Mouse (Mus musculus) cerebellum, adult 11-12 months (tissue): ENCODE data around the gene Odf3l1.

Source experiments
- DNase-seq: peaks from one replicate; pipeline ENCODE4 v3.0.0; 2022

The Odf3l1 gene

DNA sequence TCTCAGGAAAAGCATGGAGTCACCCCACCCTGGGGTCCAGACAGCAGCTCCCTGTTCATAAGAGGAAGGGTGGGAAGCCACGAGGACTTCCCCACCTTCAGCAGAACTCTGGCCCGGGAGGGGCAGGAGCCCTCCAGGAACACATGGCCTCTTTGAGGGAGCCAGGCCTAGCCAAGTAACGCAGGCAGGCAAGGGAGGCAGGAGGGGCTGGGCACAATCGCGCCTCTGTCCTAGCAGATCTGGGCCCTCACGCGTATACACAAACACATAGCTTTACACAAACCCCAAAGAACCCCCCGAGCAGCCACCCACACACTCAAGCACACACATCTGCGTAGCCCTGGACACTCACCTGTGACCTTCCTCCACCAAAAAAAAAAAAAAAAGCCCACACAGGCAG lies 16.3 kb upstream of the Odf3l1 start:
- no peak for DNase-seq

DNA sequence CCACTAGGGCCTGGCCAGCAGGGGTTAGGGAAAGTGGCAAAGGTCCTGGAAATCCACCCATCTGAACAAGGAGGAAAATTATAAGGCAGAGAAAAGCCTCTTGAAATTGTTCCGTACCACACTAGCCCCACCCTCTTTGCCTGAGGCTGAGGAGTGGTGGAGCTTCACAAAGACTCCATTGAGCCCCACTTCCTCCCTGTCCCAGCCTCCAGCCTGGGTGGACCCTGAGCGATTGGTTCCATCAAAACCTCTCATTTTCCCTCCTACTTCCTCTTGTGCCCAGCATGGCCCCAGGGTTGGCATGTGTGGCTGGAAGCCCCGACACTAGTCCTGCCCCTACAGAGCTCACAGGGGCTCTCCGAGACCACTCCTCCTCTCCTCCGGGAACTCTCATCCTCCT lies 12.8 kb upstream of the Odf3l1 start:
- DNase-seq: no peak

DNA sequence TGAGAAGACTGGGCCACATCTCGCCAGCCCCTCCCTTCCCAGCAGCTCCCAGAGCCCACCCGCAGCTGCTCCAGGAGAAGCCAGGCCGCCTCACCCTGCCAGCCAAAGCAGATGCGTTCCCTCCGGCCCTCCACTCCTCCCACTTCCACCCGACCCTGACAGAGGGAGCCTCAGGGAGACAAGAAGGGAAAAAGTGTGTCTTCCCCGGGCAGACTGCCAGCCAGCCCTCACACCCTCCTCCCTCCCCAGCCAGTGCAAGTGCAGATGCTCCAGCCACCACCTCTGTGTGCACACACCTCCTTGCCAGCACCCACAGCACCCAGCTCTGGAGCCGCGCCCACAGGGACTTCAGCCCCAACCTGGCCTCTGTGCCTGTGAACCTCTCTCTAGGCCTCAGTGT lies 12.3 kb upstream of the Odf3l1 start:
- DNase-seq: no peak

DNA sequence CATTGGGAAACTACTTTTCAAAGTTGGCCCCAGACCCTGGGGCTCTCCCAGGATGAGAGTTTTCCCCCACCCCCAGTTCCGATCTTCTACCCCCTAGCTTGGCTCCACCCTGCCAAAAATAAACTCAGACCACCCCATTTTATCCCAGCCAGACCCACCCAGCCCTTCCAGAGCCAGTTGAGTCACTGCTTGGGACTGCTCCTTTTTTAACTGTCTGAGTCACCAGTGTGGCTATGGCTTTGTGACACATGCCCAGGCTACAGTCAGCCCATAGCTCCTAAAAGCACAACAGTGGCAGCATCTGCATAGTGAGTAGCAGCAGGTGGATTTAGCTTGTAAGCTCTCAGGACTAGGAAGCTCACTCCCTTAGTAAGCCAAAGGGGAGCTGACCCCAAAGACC lies 8.6 kb upstream of the Odf3l1 start:
- DNase-seq: no peak

DNA sequence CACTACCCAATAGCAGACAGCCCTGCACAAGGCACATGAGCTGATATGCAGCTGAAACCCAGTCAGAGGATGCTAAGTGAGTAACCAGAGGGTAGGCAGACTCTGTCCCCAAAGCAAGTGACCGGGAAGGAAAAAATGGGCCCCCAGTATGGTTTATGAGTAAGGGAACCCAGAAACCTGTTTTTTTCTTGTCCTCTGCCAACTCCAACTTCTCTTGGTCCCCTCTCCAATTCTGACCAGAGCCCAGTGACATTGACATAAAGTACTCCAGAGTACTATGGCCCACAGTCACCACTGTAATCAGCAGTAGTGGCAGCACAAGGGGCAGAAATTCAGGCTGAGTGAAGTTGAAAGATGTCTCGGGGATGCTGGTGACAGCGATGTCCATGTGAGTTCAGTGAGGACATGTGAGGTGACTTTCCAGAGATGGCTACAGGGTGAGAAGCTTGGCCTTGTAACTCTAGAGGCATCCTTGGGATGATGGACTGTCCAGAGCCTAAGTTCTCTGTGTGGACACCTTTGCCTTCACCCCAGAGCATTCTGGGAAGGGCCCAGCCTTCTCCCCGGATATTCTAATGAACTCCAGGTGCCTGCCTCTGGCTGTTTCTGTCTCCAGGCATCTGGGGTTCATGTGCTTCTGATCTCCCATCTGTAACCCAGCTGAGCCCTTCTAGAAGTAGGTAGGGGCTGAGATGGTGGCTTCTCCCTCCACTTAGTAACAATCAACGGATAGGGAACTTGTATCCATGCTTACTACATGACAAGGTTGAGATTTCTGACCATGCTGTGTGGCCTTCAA lies 7.8 kb upstream of the Odf3l1 start:
- no peak for DNase-seq

DNA sequence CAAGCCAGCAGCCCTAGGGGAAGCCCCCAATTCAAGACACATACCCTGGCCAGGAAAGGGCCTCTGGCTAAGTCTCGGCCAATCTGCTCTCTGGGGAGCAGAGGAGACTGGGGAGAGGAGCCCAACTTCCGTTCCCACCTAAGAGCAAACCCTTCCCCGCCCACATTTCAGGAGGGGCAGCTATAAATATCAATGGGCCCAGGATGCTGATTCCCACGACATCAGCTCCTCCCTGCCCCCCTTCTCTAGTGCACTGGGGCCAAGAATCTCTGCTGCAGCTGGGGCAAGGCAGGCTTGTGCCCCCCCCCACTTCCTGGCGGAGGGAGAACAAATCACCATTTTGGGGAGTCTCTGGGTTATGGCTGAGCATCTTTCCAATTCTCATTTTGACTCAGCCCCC lies 6.7 kb upstream of the Odf3l1 start:
- no peak for DNase-seq

DNA sequence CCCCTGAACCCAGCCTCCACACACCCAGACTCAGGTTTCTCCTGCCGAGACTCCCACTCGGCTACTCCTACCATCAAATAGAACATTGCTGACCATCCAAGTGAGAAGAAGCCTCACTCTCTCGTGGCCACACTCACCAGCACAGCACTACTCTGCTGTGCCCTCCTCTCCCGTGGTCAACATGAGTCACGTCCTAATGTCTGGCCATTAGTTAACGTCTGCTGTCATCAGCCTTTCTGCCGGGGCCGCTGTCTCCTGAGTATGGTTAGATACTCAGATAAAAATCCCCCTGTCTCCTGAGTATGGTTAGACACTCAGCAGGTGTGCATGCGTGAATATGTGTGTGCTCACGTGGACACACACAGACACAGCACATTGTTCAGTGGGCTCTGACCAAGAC lies 6.3 kb upstream of the Odf3l1 start:
- no peak for DNase-seq

DNA sequence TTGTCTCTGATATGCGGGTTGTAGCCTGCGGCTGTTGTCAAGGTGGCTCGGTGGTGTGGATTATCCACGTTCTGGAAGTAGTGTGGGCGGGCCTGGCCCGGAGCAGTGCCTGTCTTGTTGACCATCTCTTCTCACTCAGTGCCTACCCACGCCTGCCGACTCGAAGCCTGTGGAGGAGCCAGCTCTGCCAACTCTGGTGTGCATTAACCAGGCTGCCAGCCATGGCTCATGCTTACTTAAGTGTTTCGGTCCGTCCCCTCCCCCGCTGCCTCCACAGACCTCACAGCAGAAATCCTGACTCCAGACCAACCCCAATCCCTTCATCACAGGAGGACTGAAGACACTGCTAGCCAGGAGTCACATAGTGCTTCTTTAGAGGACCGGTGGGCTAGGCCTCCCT lies 5.1 kb upstream of the Odf3l1 start:
- no peak for DNase-seq

DNA sequence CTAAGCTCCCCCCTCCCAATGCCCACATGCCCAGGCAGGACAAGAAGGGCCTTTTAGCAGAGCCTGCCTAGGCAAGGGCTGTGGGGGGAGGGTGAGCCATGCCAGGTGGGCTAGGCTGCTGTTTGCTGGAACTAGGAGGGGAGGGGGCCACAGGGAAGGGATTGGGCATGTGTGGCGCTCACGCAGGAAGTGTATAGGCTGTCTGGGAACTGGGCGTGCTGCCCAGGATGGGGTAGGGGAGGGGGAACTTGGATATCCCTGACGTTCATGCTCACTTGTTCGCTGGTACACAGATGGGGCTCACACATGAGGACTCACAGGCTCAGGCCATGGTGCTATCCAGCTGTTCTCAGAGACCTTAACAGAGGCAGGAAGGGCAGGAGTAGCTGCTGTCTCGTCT lies 3.8 kb upstream of the Odf3l1 start:
- DNase-seq: no peak

DNA sequence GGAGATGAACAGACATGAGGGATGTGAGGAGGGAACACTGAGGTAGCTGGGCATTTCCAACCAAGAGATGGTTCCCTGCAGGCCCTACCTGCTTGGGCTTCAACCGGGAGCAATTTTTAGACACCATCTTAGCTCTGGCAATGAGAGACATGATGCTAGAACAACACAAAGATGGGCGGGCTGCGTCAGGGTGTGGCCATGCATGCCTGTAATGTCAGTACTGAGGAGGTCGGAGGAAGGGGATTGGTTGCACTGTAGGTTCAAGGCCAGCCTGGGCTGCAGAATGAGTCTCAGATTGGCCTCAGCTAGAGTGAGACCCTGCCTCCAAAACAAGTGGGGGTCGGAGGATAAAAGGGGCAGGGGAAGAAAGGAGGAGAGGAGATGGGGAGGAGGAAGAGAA lies 2.0 kb upstream of the Odf3l1 start:
- no peak for DNase-seq

DNA sequence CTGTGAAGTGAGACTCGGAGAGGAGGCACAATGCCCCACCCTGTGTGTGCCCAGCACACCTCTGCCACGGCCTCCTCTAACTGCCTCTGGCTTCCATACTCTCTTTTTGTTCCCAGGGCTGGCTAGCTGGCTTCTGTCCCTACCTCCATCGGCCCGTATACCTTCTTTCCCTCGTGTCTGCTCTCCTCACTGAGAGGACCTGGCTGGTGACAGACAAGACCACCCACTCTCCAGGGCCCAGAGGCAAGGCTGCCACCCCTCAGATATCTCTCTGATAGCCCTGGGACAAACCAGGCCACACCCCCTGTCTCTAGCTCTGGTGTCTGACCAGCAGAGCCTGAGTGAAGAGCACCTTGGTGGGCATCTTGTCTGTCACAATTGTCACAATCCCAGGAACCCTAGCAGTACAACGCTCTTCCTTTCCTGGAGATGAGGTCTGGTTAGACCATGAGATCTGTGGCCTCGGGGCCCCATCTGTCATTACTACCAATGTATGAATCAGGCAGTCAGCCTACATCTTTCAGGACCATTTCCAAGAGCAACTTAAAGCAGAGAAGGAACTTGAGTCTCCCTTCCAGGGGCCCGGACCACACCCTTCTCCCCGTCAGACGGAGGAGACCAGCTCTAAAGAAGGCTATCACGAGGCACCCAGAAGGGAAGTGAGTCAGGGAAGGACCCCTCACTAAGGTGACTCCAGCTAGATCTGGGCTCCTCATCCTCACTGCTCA lies 1.4 kb upstream of the Odf3l1 start:
- no peak for DNase-seq

DNA sequence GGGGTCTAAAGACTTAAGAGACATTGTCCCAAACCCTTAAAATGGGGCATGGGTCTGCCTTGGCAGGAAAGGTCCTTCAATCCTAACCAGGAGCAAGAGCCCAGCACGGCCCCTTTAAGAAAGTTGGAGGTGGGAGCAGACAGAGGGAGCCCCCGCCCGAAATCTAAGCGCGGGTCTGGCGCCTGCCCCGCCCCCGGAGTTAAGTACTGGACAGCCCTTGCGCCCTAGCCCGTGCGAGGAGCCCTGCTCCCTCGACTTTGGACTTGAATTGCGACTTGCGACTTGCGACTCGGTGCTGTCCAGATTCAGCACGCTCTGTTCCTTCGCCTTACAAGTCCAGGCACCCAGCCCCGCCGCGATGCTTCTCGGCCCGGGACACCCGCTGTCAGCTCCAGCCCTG lies 353 bp upstream of the Odf3l1 start, which contains the start of gene Cspg4:
Cspg4 (plus strand) TSS at position 202 of the 400 bp plus-strand sequence.
- no peak for DNase-seq

DNA sequence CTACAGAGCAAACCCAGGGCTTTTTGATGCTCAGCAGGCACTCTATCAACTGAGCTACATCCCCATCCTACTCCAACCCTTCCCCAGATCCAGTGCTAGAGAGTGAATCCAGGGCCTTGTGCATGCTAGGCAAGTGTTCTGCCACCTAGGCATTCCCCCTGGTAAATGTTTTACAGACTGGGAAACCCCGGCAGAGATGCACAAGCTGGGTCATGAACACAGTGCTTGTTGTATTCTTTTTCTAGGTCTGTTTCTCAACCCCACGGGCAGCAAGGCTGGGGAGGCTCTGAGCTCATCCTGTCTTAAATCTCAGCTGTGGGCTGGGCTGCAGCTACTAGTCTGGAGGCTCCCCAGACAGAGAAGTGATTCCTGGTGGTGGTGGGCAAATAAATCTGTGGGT lies 1.6 kb downstream of the Odf3l1 start:
- DNase-seq: no peak

DNA sequence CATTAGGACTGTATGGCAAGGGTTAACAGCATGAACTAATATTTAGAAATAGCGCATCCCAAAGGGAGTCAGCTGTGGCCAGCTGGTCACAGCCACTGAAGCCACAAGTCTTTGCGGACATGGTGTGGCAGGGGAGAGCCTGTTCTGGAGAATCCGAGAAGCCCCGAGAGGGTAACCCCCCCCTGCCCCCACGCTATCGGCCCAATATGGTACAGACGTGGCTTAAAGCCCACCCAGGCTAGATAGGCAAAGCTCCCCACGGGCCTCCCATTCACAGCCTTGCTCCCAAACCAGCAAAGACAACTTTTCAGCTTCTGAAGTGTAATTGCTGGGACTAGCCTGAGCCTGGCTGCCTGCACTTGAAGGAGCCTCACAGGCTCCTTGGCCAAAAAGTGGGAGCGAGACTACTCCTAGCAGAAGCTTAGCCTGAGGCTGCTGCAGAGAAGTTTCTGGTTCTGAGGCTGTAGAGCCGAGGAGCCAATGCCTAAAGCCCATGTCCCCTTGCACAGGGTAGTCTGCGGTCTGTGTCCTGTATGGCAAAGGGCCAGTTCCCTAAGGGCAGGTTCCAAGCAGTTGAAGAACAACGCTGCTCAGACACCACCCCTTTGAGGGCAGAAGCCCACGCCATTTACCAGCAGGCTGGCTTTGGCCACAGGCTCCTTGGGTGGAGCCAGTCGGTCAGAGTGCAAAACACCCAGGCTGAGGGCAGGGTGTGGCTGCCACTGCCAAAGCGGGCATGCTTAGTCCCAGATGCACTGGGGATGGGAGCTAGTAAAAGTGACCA lies 3.8 kb downstream of the Odf3l1 start:
- no peak for DNase-seq

DNA sequence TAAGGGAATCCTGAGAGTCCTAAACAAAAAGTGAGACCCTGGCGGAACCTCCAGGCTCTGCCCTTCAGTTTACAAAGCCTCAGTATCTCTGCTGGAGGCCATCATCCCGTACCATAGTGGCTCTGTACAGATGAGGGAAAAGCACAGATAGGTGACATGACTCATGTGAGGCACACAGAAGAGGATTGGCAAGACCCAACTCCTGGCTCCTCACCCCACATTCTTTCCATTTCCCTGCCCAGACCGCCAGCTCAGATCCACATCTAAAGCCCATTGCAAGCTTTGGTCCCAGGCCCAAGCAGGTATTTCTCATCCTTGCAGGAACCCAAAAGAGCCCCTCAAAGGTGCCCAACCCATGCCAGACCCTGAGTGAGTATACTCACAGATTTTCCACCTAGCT lies 4.4 kb downstream of the Odf3l1 start:
- DNase-seq: no peak

DNA sequence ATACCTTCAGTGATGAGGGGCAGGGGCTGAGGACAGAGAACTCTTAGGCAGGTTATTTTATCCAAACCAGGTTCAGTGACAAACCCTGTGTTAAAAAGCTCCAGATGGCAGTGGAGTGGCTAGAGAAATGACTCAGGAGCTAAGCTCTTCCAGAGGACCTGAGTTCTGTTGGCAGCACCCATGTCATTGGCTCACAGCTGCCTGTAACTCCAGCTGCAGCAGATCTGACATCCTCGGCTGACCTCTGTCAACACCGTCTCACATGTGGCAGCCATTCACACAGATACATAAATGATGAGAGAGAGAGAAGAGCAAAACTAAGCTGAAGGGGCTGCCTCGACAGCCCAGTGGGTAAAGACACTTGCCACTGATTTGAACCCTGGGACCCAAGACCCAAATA lies 7.0 kb downstream of the Odf3l1 start:
- DNase-seq: no peak

DNA sequence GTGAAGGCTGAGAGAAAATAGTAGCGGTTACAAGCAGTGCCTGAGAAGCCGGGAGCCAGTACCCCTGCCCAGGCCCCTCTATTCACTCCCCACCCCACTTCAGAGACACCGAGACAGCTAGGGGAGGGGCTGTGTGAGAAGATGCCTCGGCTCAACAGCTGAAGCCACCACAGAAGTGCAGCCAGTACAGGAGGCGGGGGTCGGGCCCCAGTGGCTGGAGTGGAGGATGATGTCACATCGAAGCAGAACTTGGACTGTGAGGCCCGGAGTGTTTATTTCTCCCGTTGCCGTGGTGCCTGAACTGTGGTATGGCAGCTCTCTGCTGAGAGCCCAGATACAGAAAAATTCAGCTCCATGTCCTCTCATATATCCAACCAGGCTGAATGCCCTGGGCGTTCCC lies 12.7 kb downstream of the Odf3l1 start:
- no peak for DNase-seq

DNA sequence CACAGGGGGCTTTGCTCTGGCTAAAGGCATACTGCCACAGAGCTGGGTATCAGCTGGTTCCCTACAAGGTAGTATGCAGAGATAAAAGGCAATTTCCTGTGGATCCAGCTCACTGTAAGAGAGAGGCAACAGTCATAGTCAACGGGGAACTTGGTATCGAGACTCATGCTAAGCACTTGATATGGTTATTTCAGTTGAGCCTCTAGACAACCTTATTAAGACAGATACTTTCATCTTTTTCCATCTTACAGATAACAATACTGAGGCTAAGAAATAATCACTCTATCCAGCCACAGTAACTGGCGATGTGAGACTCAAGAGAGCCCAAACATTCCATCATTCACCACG lies 13.6 kb downstream of the Odf3l1 start:
- DNase-seq: no peak

DNA sequence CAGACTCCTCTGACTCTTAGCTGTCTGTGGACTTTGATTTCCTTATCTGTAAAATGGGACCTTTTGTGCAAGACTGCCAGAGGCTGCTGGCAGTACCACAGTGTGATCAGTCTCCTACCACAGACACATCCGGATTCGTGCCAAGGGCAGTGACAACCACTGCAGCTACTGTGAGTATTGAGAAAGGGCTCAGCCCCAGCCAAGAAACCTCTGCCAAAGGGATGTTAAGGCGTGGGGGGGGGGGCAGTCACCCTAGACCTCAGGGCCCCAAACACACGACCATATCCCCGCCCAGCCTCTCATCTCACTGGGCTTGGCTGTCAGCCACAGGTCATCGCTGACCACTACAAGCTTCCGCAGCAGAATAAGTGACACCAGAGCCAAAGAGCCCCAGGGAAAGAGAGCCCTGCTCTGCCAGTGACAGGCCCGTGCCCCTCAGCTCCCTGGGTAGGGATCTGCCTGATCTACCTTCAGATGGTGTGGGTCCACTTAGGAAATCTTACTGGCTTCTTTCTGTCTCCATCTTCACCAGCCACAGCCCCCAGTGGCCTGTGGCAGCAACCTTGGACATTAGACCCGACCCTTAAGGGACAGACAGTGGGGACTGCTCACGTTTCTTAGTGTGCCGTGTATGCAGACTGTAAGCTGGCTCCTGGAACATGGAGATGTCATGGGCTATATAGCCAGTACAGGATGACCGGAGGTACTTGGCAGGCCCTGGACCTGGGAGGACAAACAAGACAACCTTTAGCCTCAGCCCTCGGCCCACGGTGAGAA lies 14.2 kb downstream of the Odf3l1 start:
- DNase-seq: no peak

DNA sequence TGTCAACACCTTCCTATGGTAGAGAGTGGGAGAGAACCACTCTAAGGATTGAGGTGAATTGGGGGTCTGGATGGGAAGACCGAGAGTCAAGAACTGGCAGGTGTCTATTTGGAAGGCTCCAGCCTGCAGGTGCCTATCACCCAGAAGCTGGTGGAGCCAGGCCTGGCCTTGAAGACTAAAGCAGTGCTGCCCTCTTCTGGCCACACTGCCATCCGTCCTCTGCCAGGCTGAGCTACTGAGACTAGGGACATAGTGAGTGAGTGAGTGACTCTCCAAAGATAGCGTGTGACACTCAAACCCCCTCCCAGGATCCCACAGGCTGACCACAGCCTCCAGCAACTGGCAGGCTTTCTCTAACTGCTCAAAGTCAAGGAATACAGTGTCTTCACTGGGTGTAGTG lies 17.0 kb downstream of the Odf3l1 start:
- DNase-seq: peak; percentile 52

DNA sequence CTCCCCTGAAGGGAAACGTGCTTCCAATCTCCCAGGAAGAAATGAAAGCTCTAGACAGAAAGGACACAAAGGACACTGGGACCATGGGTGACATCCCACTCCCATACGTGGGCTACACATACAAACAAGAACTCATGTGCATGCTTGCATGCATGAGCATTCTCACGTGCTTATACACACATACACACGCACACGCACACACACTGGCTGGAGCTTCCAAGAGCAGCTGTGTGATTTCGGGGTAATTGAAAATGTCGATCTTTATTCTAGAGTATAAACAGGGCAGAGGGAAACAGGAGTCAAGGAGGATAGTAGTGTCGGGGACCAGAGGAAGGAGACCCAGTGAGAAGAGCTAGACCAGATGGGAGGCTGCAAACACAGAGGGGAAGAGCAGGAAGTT lies 19.8 kb downstream of the Odf3l1 start:
- no peak for DNase-seq

DNA sequence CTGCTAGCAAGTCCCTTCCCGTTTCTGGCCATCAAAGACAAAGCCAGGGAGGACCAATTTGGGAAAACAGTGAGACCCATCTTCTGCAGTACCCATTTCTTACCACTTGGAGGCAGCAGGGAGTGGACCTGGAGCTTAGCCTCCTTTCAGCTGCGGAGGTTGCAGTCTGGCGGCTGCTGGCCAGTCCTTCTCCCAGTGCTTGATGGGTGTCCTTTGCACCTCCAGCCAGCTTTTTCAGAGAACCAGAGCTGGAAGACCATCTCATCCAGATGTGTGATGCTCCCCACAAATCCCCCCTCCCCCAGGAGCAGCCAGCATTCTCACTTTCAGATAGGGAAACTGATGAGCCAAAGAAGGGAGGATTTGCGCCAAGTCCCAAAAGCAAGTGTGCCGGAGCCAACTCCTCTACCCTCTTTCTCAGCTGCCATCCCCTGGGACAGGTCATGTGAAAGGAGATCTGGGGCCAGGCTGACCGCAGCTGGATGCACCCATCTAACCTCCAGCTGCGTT lies 20.7 kb downstream of the Odf3l1 start:
- peak; percentile 57 for DNase-seq

DNA sequence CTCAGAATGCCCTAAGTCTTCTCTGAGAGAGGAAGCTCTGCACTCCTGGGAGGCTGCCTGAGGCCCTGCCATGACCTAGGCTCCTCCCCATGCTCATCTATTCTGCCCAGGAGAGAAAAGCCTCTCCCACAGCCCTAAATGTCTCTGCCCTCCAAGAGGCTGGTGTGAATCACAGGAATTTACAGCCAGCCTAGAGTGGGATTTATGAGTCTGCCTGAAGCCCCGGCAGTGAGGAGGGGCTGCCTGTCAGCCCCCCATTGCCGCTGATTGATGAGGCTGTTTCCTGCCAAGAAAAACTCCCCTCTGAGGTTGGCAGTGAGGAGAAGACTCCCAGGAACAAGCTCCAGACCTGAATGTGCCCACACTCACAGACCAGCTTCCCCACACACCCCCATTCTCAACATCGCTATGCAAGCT lies 22.2 kb downstream of the Odf3l1 start:
- DNase-seq: no peak
